Comparison of ENCODE assay signal across 18 mouse cellular contexts in genomic region chr3:159760293-159760692, GRCm38 (mm10).
DNase-seq lines count a peak whose midpoint lies in the region; TF ChIP-seq lines count a peak whose summit lies in the region.
"Had no signal": no experiment of that assay in that cellular context is flagged by ENCODE, and none has a peak within 500 bp of the region (broad histone marks: within the 10 kb centered on the region; RNA-seq: fewer than 3 reads in every experiment).

No protein-coding gene starts in this region.

- peaks cover 6 to 38% of the 10 kb centered on the region in 2 experiments for H3K4me1 ChIP-seq in CH12.LX (ENCODE audit: control insufficient read depth in 1 of 2, insufficient read depth in 2 of 2)

- H3K36me3 ChIP-seq in CH12.LX (replicated peaks in 1 of 2; ENCODE audit: control insufficient read depth in 1 of 2, insufficient read depth in 1 of 2, low read length in 1 of 2): no peaks in the 10 kb centered on the region
- H3K36me3 ChIP-seq: G1E had no signal

- H3K4me2 ChIP-seq in CH12.LX (ENCODE audit: insufficient read depth, low read depth, poor library complexity, severe bottlenecking): peak overlapping the region; percentile 37; the same call in 1 of the 2 replicates

- H3K27me3 ChIP-seq in CH12.LX (replicated peaks): no peaks in the 10 kb centered on the region
- H3K27me3 ChIP-seq: Patski had no signal

- no peak overlapping the region for H3K4me3 ChIP-seq in CH12.LX (replicated peaks in 1 of 3; ENCODE audit: low read depth in 2 of 3, low read length in 2 of 3, poor library complexity in 1 of 3)

- H3K9ac ChIP-seq in CH12.LX (ENCODE audit: insufficient read depth, low read depth): 0 out of 2 replicates have a peak overlapping the region, but pooled peaks have one; percentile 3

- H3K27ac ChIP-seq in CH12.LX (ENCODE audit: insufficient read depth, low read depth): no peak overlapping the region

- H3K79me2 ChIP-seq in CH12.LX (replicated peaks; ENCODE audit: control insufficient read depth, extremely low read depth, insufficient read depth, poor library complexity, severe bottlenecking): no peaks in the 10 kb centered on the region

- TF ChIP-seq POLR2A in CH12.LX (IDR thresholded peaks at IDR 0.05; ENCODE audit: low read depth, low read length): no peak

- TF ChIP-seq EP300 in CH12.LX (IDR thresholded peaks at IDR 0.05; ENCODE audit: low read length): peak; percentile 80

- dilution Hi-C loops in CH12.LX (cut with MboI; ENCODE audit: extremely low pct_ligation_motif_present, extremely low pct_unique_long_range_greater_than_20kb, low sequenced_read_pairs): no loop called here

- TF ChIP-seq CTCF in CH12.LX (conservative IDR thresholded peaks at IDR 0.05 in 1 of 2, IDR thresholded peaks at IDR 0.05 in 1 of 2; ENCODE audit: low read depth in 2 of 2, low read length in 2 of 2): no peak

- DNase-seq in A20 (ENCODE audit: low read depth, low spot score) (peak; percentile 36), CH12.LX (ENCODE audit: extremely low read depth) (peak; percentile 85)
- DNase-seq in spleen, postnatal 4 days (ENCODE audit: low spot score in 2 of 2): no peak
- DNase-seq in urinary bladder, adult 18-20 months (ENCODE audit: low spot score in 2 of 2): no peak
- DNase-seq: adrenal gland, adult 2 months; adrenal gland, adult 8-10 months; adrenal gland, postnatal 10 days; adrenal gland, postnatal 14 days; adrenal gland, postnatal 25 days; adrenal gland, postnatal 36 days; B cell, adult 2 months; cerebellum, adult 11 months; cerebellum, adult 11-12 months; cerebellum, adult 18-20 months; cerebellum, adult 2 months; cerebellum, adult 8-10 months had no signal

- no peak; the same call in 1 of the 2 replicates for TF ChIP-seq RAD21 in CH12.LX (IDR thresholded peaks at IDR 0.05; ENCODE audit: low read depth, low read length)

- in situ Hi-C loops in CH12.LX (cut with MboI; ENCODE audit: low pct_ligation_motif_present, low pct_unique_long_range_greater_than_20kb, low sequenced_read_pairs): no loop called here

- H3K9me3 ChIP-seq in CH12.LX (replicated peaks; ENCODE audit: low read length): no peaks in the 10 kb centered on the region
- H3K9me3 ChIP-seq: G1E had no signal

TF ChIP-seq in CH12.LX, 34 proteins besides CTCF, POLR2A, EP300 and RAD21:
- no peak for TF ChIP-seq USF2 (conservative IDR thresholded peaks at IDR 0.05; ENCODE audit: low read depth, low read length)
- no peak for TF ChIP-seq MXI1 (IDR thresholded peaks at IDR 0.05; ENCODE audit: low read depth, low read length)
- TF ChIP-seq HCFC1 (IDR thresholded peaks at IDR 0.05; ENCODE audit: low read depth, low read length): no peak
- TF ChIP-seq CHD1 (IDR thresholded peaks at IDR 0.05; ENCODE audit: low read depth, low read length): no peak
- TF ChIP-seq ZKSCAN1 (IDR thresholded peaks at IDR 0.05; ENCODE audit: borderline replicate concordance, low read depth, low read length): no peak
- no peak for TF ChIP-seq TBP (conservative IDR thresholded peaks at IDR 0.05; ENCODE audit: low read depth, low read length)
- peak; percentile 37; the same call in 1 of the 2 replicates for TF ChIP-seq JUN (IDR thresholded peaks at IDR 0.05; ENCODE audit: insufficient read depth, low read depth, low read length)
- no peak for TF ChIP-seq MYC (IDR thresholded peaks at IDR 0.05; ENCODE audit: low read depth, low read length)
- no peak for TF ChIP-seq KAT2A (IDR thresholded peaks at IDR 0.05; ENCODE audit: insufficient replicate concordance, low read length)
- TF ChIP-seq MEF2A (IDR thresholded peaks at IDR 0.05; ENCODE audit: borderline replicate concordance, low read depth, low read length): no peak; the same call in 1 of the 2 replicates
- no peak for TF ChIP-seq UBTF (IDR thresholded peaks at IDR 0.05; ENCODE audit: low read depth, low read length)
- TF ChIP-seq ETS1 (conservative IDR thresholded peaks at IDR 0.05; ENCODE audit: low read depth, low read length): peak; percentile 43; the same call in 1 of the 2 replicates
- TF ChIP-seq TCF12 (IDR thresholded peaks at IDR 0.05; ENCODE audit: low read depth, low read length): no peak
- TF ChIP-seq MAX (IDR thresholded peaks at IDR 0.05; ENCODE audit: low read length): no peak
- TF ChIP-seq USF1 (IDR thresholded peaks at IDR 0.05; ENCODE audit: low read depth, low read length): no peak
- no peak for TF ChIP-seq CHD2 (IDR thresholded peaks at IDR 0.05; ENCODE audit: low read length)
- peak; percentile 39; the same call in 1 of the 2 replicates for TF ChIP-seq BHLHE40 (IDR thresholded peaks at IDR 0.05; ENCODE audit: low read depth, low read length)
- TF ChIP-seq NELFE (IDR thresholded peaks at IDR 0.05; ENCODE audit: low read depth, low read length): no peak
- no peak for TF ChIP-seq SIN3A (IDR thresholded peaks at IDR 0.05; ENCODE audit: low read length)
- TF ChIP-seq RCOR1 (conservative IDR thresholded peaks at IDR 0.05; ENCODE audit: low read depth, low read length): no peak
- TF ChIP-seq MAFK (IDR thresholded peaks at IDR 0.05; ENCODE audit: insufficient replicate concordance, low read length): no peak
- TF ChIP-seq GABPA (IDR thresholded peaks at IDR 0.05; ENCODE audit: insufficient replicate concordance, low read depth, low read length): no peak
- no peak for TF ChIP-seq ZNF384 (IDR thresholded peaks at IDR 0.05; ENCODE audit: low read depth, low read length)
- TF ChIP-seq PAX5 (IDR thresholded peaks at IDR 0.05; ENCODE audit: low read length): no peak
- no peak for TF ChIP-seq NRF1 (IDR thresholded peaks at IDR 0.05; ENCODE audit: low read depth, low read length)
- no peak for TF ChIP-seq E2F4 (IDR thresholded peaks at IDR 0.05; ENCODE audit: insufficient replicate concordance, low read depth, low read length)
- no peak for TF ChIP-seq ZC3H11A (IDR thresholded peaks at IDR 0.05; ENCODE audit: low read depth, low read length)
- no peak for TF ChIP-seq ELF1 (IDR thresholded peaks at IDR 0.05; ENCODE audit: low read depth, low read length)
- peak; percentile 69; the same call in 1 of the 2 replicates for TF ChIP-seq IRF4 (IDR thresholded peaks at IDR 0.05; ENCODE audit: low read depth, low read length)
- TF ChIP-seq SMC3 (IDR thresholded peaks at IDR 0.05; ENCODE audit: low read depth, low read length): no peak; the same call in 1 of the 2 replicates
- TF ChIP-seq ZMIZ1 (IDR thresholded peaks at IDR 0.05; ENCODE audit: low read depth, low read length): no peak
- TF ChIP-seq JUND (conservative IDR thresholded peaks at IDR 0.05; ENCODE audit: low read depth, low read length): 0 out of 2 replicates have a peak, but pooled peaks have one; percentile 8
- no peak for TF ChIP-seq POLR2AphosphoS2 (IDR thresholded peaks at IDR 0.05; ENCODE audit: low read depth, low read length)
- no peak for TF ChIP-seq MAZ (IDR thresholded peaks at IDR 0.05; ENCODE audit: low read depth, low read length)

Comparison
In these comparisons a context has a peak if more than half of its experiments do, and no peak if none do; other contexts are left out.
1. DNase-seq: peak in A20 (single experiment) and CH12.LX (single experiment); none in spleen, postnatal 4 days (0 of 2) and urinary bladder, adult 18-20 months (0 of 2).